Mouse (Mus musculus) right cerebral cortex, postnatal 25 days (tissue): Measurements from ENCODE around the gene Dapl1.
A peak's percentile ranks its signal among the peaks of the same experiment; 100 is the strongest.

Source experiments
- DNase-seq: peaks from one replicate; pipeline ENCODE4 v3.0.0; 2022

The Dapl1 gene

DNA sequence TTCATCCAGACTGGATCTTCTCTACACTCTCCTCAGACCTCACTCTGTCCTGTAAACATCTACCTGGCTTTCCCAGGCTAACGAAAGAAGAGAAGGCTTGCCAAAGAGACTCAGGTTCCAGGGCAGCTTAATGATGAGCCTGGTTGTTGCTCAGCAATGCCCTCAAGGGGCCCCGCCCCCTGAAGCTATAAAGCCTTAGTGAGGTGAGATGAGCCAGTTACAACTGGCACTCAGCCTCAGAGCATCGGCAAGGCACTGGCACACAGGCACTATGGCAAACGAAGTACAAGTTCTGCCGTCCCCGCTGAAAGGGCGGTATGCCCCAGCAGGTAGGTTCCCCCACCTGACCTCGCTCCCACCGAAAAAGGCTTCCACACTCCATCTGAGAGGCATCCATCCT is at the start of gene Dapl1:
Gene Dapl1, plus strand, starts transcription at position 216 of the 400 bp plus-strand sequence.
- no peak for DNase-seq

- DNase-seq = no peak
These were observed 49.6 kb upstream of the Dapl1 start for GRCm38 (mm10) chr2:59434820-59435219.

GRCm38 (mm10) chr2:59437684-59438393 is 46.6 kb upstream of the Dapl1 start:
- peak; percentile 64 for DNase-seq

DNA sequence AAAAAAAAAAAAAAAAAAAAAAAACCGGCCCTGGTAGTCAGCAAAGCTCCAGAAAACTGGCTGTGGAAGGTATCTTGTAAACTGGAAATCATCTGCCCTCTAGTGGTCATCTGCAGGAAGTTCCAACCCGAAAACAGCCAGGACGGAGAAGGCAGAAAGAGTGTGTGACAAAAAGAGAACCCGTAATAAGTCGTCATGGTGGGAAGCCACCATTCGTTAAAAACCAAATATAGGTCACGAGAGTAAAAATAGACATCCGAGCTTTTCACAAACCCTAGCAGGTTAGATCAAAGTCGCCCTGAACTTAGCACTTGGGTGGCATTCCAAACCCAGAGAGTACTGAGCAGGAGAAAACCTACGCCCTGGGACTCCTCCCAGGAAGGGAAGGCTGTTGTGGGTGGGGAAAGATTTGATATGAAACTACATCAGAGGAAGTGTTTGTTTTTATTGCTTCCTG is 45.9 kb upstream of the Dapl1 start:
- DNase-seq = peak; percentile 53

DNA sequence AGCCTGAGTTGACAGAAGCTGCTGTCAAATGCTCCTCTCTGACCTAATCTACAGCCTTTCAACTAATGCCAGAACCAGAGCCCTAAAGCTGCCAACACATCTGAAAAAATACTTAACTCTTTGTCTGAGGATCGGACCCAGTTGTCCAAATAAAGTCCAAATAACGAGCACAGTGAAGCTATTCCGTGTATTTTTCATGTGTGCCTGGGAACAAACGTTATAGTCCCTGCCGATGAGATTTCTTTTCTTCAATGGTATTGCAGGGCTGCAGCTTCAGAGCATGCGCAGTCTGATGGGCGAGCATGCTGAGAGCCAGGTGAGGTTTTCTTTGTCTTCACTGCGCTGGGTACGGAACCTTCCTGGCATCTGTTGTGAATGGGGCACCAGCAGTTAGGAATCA is 44.6 kb upstream of the Dapl1 start:
- DNase-seq = no peak

DNA sequence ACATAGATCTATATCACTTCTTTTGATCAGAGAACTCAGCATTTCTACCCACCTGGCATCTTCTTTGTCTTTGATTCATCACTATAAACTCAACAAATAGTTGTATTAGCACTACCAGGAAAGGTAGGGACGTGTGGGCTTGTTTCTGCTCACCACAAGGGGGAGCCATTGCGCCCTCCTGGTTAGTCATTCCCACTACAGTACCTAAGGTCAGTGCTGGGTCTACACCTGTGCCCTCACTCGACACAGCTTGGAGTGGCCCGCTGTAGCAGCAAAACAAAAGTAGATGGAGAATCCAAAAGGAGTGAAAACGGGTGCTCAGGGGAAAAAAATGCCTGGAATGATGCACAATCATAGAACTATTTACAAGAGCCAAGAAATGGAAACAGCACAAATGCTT is 44.0 kb upstream of the Dapl1 start:
- DNase-seq = peak; percentile 27

GRCm38 (mm10) chr2:59441681-59442080 is 42.8 kb upstream of the Dapl1 start:
- DNase-seq = no peak

DNA sequence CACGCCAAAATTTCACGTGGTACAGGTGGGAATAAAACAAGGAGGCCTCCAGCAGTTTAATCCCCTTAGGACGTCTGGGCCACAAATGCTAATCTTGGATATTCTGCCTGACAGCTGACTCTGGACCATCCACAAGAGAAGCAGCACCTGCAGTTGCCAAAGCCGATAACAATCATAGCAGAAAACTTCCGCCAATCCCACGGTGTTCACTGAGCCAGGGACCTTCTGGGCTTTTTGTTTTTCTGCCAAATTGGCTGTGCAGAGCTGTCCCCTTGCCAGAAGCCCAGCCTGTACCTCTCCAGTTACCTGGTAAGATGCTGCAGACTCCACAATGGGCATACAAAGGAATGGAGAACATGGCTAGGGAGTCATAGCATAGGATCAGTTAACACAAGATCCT is 37.8 kb upstream of the Dapl1 start:
- no peak for DNase-seq

GRCm38 (mm10) chr2:59447712-59448111 is 36.7 kb upstream of the Dapl1 start:
- DNase-seq = no peak

GRCm38 (mm10) chr2:59448516-59448915 is 35.9 kb upstream of the Dapl1 start:
- DNase-seq = no peak

DNA sequence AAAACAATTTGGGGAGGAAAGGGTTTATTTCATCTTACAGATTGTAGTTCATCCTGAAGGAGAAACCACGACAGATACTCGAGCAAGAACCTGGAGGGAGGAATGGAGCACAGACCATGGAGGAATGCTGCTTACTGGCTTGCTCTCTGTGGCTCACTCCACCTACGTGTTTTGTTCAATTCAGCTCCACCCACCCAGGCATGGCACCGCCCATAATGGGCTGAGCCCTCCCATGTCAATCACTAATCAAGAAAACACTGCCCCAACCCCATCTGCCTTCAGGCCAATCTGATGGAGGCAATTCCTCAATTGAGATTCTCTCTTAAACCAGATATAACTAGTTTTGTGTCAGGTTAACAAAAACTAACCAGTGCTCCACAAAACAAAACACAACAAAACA is 35.5 kb upstream of the Dapl1 start:
- DNase-seq = no peak

DNA sequence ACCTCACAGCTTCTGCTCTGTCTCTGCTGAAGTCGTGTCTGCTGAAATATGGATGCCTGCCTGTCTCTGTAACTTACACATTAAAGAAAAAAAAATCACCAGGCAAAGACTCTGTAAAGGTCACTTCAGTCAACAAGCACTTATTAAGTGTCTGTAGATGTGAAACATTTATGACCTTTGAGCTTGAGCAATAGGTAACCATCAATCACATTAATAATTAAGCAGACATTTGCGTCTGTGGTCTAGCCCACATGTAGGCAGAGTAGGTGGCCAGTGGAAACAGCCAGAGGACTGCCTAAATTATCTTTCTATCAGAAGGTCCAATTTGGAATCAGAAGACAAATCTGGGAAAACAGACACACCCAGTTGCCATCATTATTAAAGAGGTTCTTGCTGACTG is 32.8 kb upstream of the Dapl1 start:
- no peak for DNase-seq

GRCm38 (mm10) chr2:59452102-59452501 is 32.4 kb upstream of the Dapl1 start:
- no peak for DNase-seq

- DNase-seq = no peak
These were observed 22.4 kb upstream of the Dapl1 start for GRCm38 (mm10) chr2:59462086-59462485.

DNA sequence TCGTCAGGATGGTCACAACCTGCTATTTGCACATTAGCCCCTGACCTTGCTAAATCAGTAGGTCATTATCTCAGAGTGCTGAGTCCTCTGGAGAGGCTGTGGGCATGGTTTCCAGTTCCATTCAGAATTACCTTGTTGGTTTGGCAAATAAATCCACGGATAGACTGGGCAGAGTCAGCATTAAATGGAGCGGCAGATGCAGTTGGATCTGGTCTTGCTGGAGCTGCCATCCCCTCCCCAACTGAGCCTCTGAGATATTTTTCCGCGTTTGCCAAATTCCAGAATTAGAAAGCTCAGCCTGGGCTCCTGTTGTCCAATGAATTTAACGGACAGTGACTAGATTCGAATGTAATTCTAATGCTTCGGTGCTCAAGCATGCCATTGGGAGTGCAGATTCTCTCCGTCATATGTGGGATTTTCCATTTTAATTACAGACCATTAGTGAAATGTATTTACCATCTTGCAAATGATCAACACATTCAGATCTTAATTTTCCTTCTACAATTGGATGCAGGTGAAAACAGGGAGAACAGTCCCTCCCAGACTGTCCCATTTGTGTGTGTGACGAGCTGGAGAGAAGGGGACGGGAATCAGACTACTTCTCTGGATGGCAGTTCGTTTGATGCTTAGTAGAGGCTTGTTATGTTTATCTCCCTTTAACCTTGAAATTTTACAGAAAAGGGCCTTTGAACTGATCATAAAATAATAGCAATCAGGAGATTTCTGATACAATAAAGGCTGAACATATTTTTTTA is 20.8 kb upstream of the Dapl1 start:
- DNase-seq = no peak

- DNase-seq = no peak
These were observed 18.8 kb upstream of the Dapl1 start for GRCm38 (mm10) chr2:59465671-59466070.

- no peak for DNase-seq
These were observed 18.1 kb upstream of the Dapl1 start for GRCm38 (mm10) chr2:59466358-59466757.

- no peak for DNase-seq
These were observed 17.4 kb upstream of the Dapl1 start for GRCm38 (mm10) chr2:59467085-59467484.

- no peak for DNase-seq
These were observed 16.5 kb upstream of the Dapl1 start for GRCm38 (mm10) chr2:59467976-59468375.

GRCm38 (mm10) chr2:59469590-59470245 is 14.7 kb upstream of the Dapl1 start:
- no peak for DNase-seq

- DNase-seq = no peak
These were observed 14.0 kb upstream of the Dapl1 start for GRCm38 (mm10) chr2:59470326-59471031.

DNA sequence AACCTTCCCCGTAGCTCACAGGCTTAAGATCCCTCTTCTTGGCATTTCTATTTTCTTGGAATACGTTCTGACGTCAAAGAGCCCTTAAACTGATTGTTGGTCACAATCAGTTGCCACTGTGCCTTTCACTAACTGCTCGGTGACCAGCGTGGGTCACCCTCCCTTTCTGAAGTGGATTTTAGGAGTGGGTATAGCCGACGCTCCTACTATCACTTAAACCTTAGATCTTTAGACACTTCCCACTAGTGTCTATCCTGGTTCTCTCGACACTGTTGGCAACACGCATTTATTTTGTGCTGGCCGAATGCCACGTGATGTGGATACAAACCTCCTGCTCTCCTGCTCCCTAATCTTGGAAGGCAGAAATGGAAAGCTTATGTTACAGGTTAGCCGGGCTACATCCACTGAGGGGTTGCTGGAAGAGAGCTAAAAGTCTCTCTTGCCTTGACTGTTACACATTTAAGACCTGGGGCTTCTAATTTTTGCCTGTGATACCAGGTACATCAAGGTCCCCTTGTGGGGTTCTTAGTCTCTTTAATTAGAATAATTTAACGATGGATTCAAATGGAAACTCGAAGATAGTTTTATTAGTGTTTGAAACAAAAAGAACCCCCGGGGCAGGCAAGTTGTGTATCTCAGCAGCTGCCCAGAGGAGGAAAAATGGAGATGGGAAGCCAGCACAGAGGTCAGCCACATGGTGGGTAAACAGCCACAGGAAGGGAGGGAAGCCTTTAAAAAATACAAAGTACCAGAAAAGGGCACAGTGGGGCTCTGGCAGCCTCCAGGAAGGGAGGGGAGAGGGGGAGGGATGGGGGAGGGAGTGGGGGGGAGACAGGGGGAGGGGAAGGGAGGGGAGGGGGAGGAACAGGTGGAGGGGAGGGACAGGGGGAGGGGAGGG is 13.2 kb upstream of the Dapl1 start:
- no peak for DNase-seq
